Mouse (Mus musculus) ES-E14 (cell line): Measurements from ENCODE around the gene Mast4. TPM values are rescaled to one million over a fixed set of nuclear protein-coding genes. Genes with fewer than 3 reads are reported as not detected.

Experiments used
- DNase-seq: peaks from one replicate; pipeline ENCODE4 v3.0.0-alpha.2; 2013; ENCODE audit warnings: low read depth, low spot score
- H3K27ac ChIP-seq: 2 replicates; pipeline ENCODE4 v1.5.1; 2012; ENCODE audit warnings: low read depth, mild to moderate bottlenecking, low read length, moderate library complexity, mixed read lengths; ENCODE audit not compliant: poor library complexity, insufficient read depth, severe bottlenecking
- H3K36me3 ChIP-seq: 2 replicates; pipeline ENCODE4 v1.6.1; 2012; ENCODE audit warnings: mild to moderate bottlenecking, low read length, moderate library complexity, mixed read lengths; ENCODE audit not compliant: control insufficient read depth, poor library complexity, insufficient read depth, severe bottlenecking
- H3K4me1 ChIP-seq, 2 experiments: fragments of 150-350 bp in 1 of 2; sonication (generic) in 1 of 2; 2 replicates each; pipeline ENCODE4 v1.6.1; 2012; ENCODE audit warnings: low read length in 2 of 2, mild to moderate bottlenecking in 1 of 2, mixed read lengths in 1 of 2; ENCODE audit not compliant: control insufficient read depth in 2 of 2, insufficient read depth in 2 of 2, poor library complexity in 1 of 2
- H3K4me3 ChIP-seq, 2 experiments: fragments of 150-350 bp in 1 of 2; sonication (generic) in 1 of 2; 2 replicates each; pipeline ENCODE4 v1.5.1; 2012; ENCODE audit warnings: low read length in 2 of 2, low read depth in 1 of 2, mild to moderate bottlenecking in 1 of 2, mixed read lengths in 1 of 2; ENCODE audit not compliant: insufficient read depth in 1 of 2, poor library complexity in 1 of 2, severe bottlenecking in 1 of 2
- H3K9ac ChIP-seq: 2 replicates; pipeline ENCODE4 v1.6.1; 2012; ENCODE audit warnings: low read depth, mild to moderate bottlenecking, low read length, mixed read lengths; ENCODE audit not compliant: poor library complexity, insufficient read depth, severe bottlenecking
- H3K9me3 ChIP-seq: fragments of 150-350 bp; sonication (generic); 2 replicates; pipeline ENCODE4 v1.6.1; 2012; ENCODE audit warnings: low read depth, mild to moderate bottlenecking, low read length; ENCODE audit not compliant: control insufficient read depth, insufficient read depth
- CHD2 ChIP-seq: IDR thresholded peaks from 2 replicates; pipeline ENCODE4 v1.6.1; 2014; ENCODE audit warnings: mild to moderate bottlenecking, low read depth, low read length, inconsistent platforms
- HCFC1 ChIP-seq: IDR thresholded peaks from 2 replicates; pipeline ENCODE4 v1.6.1; 2012; ENCODE audit warnings: low read length, inconsistent platforms, borderline replicate concordance; ENCODE audit not compliant: insufficient read depth
- MAFK ChIP-seq: IDR thresholded peaks from 2 replicates; pipeline ENCODE4 v1.6.1; 2014; ENCODE audit warnings: mild to moderate bottlenecking, low read depth, low read length, inconsistent platforms; ENCODE audit not compliant: insufficient read depth
- ZC3H11A ChIP-seq: IDR thresholded peaks from 2 replicates; pipeline ENCODE4 v1.6.1; 2012; ENCODE audit warnings: low read depth, mild to moderate bottlenecking, inconsistent platforms, low read length, borderline replicate concordance
- ZNF384 ChIP-seq: IDR thresholded peaks from 2 replicates; pipeline ENCODE4 v1.6.1; 2012; ENCODE audit warnings: low read depth, low read length, inconsistent platforms
- in situ Hi-C, 2 experiments: fragments of 600-800 bp; cut with MboI; formaldehyde crosslinking; loops; one replicate each; pipeline ENCODE4 v1.15.1; 2025; ENCODE audit warnings: low sequenced_read_pairs in 2 of 2, inconsistent platforms in 1 of 2; ENCODE audit not compliant: unreplicated experiment in 2 of 2
- total RNA-seq: library from RNA; depleted of rRNA; stranded (reverse); fragments of 300-350 nt; gene quantifications from 2 replicates; pipeline ENCODE4 v1.2.3, GENCODE M21; 2012

The Mast4 gene
- total RNA-seq, 1 experiment: 8.3 TPM

DNA sequence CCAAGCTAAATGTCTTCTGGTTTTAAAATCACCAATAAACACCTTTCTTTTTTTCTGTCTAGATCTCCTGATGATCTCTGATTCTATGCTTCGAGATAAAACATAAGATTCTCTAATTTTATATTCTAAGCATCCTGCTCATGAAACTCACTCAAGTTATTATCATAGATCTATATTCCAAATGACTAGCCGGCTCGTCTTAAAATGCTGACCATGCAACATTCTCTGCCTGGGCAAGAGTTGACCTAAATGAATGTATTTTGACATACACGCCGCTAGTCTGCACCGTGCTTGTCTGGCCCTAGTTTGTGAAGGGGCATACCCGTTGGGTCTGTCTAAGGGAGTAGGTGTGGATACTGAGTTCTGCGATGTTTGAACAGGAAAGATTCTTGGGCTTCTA is 579.2 kb downstream of the Mast4 start:
- Histone ChIP-seq H3K9ac (no peak overlapping the region), H3K27ac (no peak overlapping the region), H3K36me3 (peaks cover 3% of the 10 kb centered on the region; the same call in 1 of the 2 replicates), H3K4me1 (peaks cover 3 to 4% of the 10 kb centered on the region in 2 experiments; a peak in 2 of 4 replicates), H3K9me3 (no peaks in the 10 kb centered on the region), H3K4me3 (no peak overlapping the region)
- no peak for DNase-seq
- in situ Hi-C loops: no loop called here
- TF ChIP-seq ZC3H11A (no peak), CHD2 (no peak), MAFK (peak; percentile 56; the same call in 1 of the 2 replicates), ZNF384 (no peak)

DNA sequence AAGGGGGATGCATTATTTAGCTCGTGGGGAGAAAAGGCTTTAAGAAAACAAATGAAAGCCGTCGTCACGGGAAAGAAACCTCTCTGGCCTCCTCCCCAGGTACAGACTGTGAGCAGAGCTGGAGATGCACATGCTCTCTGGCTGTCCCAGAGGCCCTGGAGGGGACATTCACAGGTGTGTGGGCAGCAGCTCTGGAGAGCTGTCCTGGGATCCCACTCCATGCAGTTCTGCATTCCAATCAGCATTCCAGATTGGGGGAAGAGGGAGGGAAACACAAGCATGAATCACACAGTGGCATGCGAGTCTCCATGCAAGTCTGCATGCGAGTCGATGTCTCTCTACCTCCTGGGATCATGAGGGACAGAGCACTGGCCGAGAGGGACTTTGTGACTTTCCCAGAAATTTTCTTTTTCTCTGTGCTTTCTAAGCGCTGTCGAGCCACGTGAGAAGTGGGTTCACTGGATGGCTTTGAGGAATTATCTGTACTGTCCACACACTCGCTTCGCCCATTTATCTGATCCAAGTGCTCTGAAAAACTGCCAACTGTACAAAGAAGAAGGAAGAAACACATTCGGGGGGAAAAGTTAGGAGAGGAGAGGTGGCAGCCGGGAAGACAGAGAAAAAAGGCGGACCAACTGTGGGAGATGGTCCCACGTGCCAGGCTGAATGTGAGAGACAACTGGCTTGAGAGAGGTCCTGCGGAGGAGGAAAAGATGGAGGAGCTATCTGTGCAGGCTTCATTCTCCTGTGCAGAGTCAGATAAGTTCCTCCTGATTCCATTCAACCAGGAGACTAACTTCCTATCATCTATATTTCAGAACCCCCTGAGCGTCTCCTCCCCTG is 580.4 kb downstream of the Mast4 start:
- TF ChIP-seq ZC3H11A (no peak), ZNF384 (no peak), CHD2 (no peak), MAFK (no peak)
- no peak overlapping the region for H3K27ac ChIP-seq
- no peaks in the 10 kb centered on the region for H3K9me3 ChIP-seq
- DNase-seq: no peak
- peaks cover 4 to 5% of the 10 kb centered on the region in 2 experiments; a peak in 2 of 4 replicates for H3K4me1 ChIP-seq
- no peak overlapping the region for H3K9ac ChIP-seq
- no peak overlapping the region for H3K4me3 ChIP-seq
- in situ Hi-C loops: no loop called here
- peaks cover 3% of the 10 kb centered on the region; the same call in 1 of the 2 replicates for H3K36me3 ChIP-seq

DNA sequence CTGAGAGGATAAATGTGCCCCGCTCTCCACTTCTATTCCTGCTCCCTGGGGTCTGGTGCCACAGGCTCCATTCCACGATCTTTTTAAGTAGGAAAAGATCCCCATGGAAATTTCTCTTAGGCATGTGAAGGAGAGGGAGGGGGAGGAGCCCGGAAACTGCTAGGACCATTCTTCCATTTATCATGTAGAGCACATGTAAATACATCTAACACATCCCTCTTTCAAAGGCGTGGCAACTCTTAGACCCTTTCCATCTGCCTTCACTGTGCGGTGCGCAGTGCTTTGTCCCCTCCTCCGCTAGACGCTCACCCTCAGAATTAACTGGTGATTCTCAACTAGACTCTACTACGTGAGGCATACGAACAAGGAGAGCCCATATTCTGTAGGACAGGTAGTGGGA is 584.4 kb downstream of the Mast4 start:
- peaks cover 4 to 21% of the 10 kb centered on the region in 2 experiments; a peak in 2 of 4 replicates for H3K4me1 ChIP-seq
- TF ChIP-seq CHD2 (no peak), HCFC1 (no peak)
- no peak overlapping the region for H3K27ac ChIP-seq
- peaks cover 3% of the 10 kb centered on the region; the same call in 1 of the 2 replicates for H3K36me3 ChIP-seq
- H3K4me3 ChIP-seq: peak overlapping the region in 1 of 2 experiments; percentile 34; a peak in 1 of 4 replicates
- in situ Hi-C loops: no loop called here
- DNase-seq: peak; percentile 43
- H3K9me3 ChIP-seq: no peaks in the 10 kb centered on the region
- H3K9ac ChIP-seq: no peak overlapping the region

DNA sequence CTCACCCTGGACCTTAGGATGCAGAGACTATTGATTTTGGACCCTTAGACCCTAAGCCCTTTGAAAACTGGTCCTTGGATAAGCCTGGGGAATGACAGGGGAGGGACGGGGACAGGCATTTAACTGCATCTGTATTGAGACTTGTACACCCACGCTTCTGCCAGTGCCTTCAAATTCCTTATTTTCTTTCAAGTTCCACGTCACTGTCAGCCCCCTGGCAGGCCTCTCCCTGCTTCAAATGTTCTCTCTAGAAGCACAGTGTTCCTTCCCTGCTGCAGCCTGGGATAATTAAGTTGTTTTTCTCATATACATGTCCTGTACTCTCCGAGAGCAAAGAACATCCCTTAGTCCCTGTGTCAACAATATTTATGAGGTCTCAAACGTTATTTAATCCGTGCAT is 585.1 kb downstream of the Mast4 start:
- DNase-seq: no peak
- TF ChIP-seq CHD2 (no peak), ZC3H11A (no peak), HCFC1 (no peak), MAFK (no peak), ZNF384 (no peak)
- peaks cover 3% of the 10 kb centered on the region; the same call in 1 of the 2 replicates for H3K36me3 ChIP-seq
- in situ Hi-C loops: no loop called here
- H3K9ac ChIP-seq: no peak overlapping the region
- no peaks in the 10 kb centered on the region for H3K9me3 ChIP-seq
- H3K4me3 ChIP-seq: no peak overlapping the region
- no peak overlapping the region for H3K27ac ChIP-seq
- H3K4me1 ChIP-seq: peaks cover 4 to 23% of the 10 kb centered on the region in 2 experiments; a peak in 2 of 4 replicates
